Mouse (Mus musculus) spleen, postnatal 14 days (tissue): Measurements from ENCODE around the gene Farsa.

Source experiments
- DNase-seq, 2 experiments: peaks; one replicate each; pipeline ENCODE4 v3.0.0; 2021 to 2022; ENCODE audit warnings: low spot score in 2 of 2

Farsa gene

GRCm38 (mm10) chr8:84910551-84910950 is 53.8 kb downstream of the Farsa start:
- no peak for DNase-seq

GRCm38 (mm10) chr8:84911854-84912253 is 55.1 kb downstream of the Farsa start:
- DNase-seq, result no peak

GRCm38 (mm10) chr8:84912391-84912790 is 55.6 kb downstream of the Farsa start:
- DNase-seq, result no peak

- peak; percentile 75 to 76 for DNase-seq
Measured at GRCm38 (mm10) chr8:84912895-84913501, 56.2 kb downstream of the Farsa start.

- DNase-seq, result no peak
Measured at GRCm38 (mm10) chr8:84913502-84913900, 56.7 kb downstream of the Farsa start.

- peak in 1 of 2 experiments; percentile 50 for DNase-seq
Measured at GRCm38 (mm10) chr8:84913960-84914359, 57.2 kb downstream of the Farsa start.

GRCm38 (mm10) chr8:84915269-84915668 is 58.5 kb downstream of the Farsa start:
- no peak for DNase-seq

- DNase-seq, result no peak
Measured at GRCm38 (mm10) chr8:84917781-84918180, 61.0 kb downstream of the Farsa start.

- no peak for DNase-seq
Measured at GRCm38 (mm10) chr8:84918646-84919045, 61.9 kb downstream of the Farsa start.
